Comparison of ENCODE assay signal across 10 mouse cellular contexts in genomic region chr10:44483116-44483515, GRCm38 (mm10). TPM values are rescaled to one million over a fixed set of nuclear protein-coding genes. Genes with fewer than 3 reads are reported as not detected.
DNase-seq lines count a peak whose midpoint lies in the region; ATAC-seq lines count a peak whose summit lies in the region.
"Had no signal": no experiment of that assay in that cellular context is flagged by ENCODE, and none has a peak within 500 bp of the region (broad histone marks: within the 10 kb centered on the region; RNA-seq: fewer than 3 reads in every experiment).

No protein-coding gene starts in this region.

- H3K4me3 ChIP-seq in heart, embryonic 11.5 days (ENCODE audit: low read depth, low read length) = no peak overlapping the region
- H3K4me3 ChIP-seq in embryonic facial prominence, embryonic 15.5 days (replicated peaks) = no peak overlapping the region
- H3K4me3 ChIP-seq: limb, embryonic 12.5 days; stomach, embryonic 15.5 days had no signal

- H3K27ac ChIP-seq in heart, embryonic 11.5 days (ENCODE audit: low read depth, low read length) = no peak overlapping the region
- H3K27ac ChIP-seq in embryonic facial prominence, embryonic 15.5 days (replicated peaks) = no peak overlapping the region
- H3K27ac ChIP-seq: limb, embryonic 12.5 days; stomach, embryonic 15.5 days had no signal

- WGBS in heart, embryonic 11.5 days (ENCODE audit: insufficient replicate concordance) = 89% methylated on average over 6 of the region's 6 CpGs
- WGBS in embryonic facial prominence, embryonic 15.5 days = 49% methylated on average over 6 of the region's 6 CpGs

- no peak for ATAC-seq in heart, embryonic 11.5 days (replicated peaks; ENCODE audit: insufficient number of reproducible peaks, low FRiP score, low TSS enrichment)
- no peak for ATAC-seq in embryonic facial prominence, embryonic 15.5 days (ENCODE audit: insufficient number of reproducible peaks, low FRiP score, low TSS enrichment, low read depth)
- ATAC-seq in neutrophil, adult 5-6 weeks (ENCODE audit: extremely low read depth, insufficient number of reproducible peaks, low FRiP score, poor library complexity, severe bottlenecking) = 0 out of 2 replicates have a peak, but pooled peaks have one; percentile 39

- H3K9me3 ChIP-seq in heart, embryonic 11.5 days (replicated peaks; ENCODE audit: control insufficient read depth, low read length) = no peaks in the 10 kb centered on the region
- H3K9me3 ChIP-seq in embryonic facial prominence, embryonic 15.5 days (replicated peaks) = no peaks in the 10 kb centered on the region
- H3K9me3 ChIP-seq: limb, embryonic 12.5 days; stomach, embryonic 15.5 days had no signal

- peak; percentile 72 for DNase-seq in heart, adult 11 months
- DNase-seq in CD8-positive naive resting alpha-beta T cell, adult 2 months (ENCODE audit: low read depth in 2 of 2, low spot score in 2 of 2) = peak; percentile 53 to 72
- no peak for DNase-seq in layer of hippocampus, adult 8-10 months (ENCODE audit: low spot score in 2 of 2)
- DNase-seq in frontal cortex, postnatal 10 days (ENCODE audit: low spot score in 2 of 2) = no peak
- DNase-seq in left cerebral cortex, adult 18-20 months (ENCODE audit: low spot score in 2 of 2) = no peak

- H3K27me3 ChIP-seq in heart, embryonic 11.5 days (ENCODE audit: control insufficient read depth, insufficient read depth, low read length) = peaks cover 45% of the 10 kb centered on the region
- peaks cover 9% of the 10 kb centered on the region for H3K27me3 ChIP-seq in embryonic facial prominence, embryonic 15.5 days

- H3K4me1 ChIP-seq in heart, embryonic 11.5 days (ENCODE audit: control insufficient read depth, insufficient read depth, low read length) = peaks cover 1% of the 10 kb centered on the region; the same call in 1 of the 2 replicates
- no peaks in the 10 kb centered on the region for H3K4me1 ChIP-seq in embryonic facial prominence, embryonic 15.5 days
- H3K4me1 ChIP-seq: stomach, embryonic 15.5 days had no signal

- no peak overlapping the region for H3K4me2 ChIP-seq in heart, embryonic 11.5 days
- H3K4me2 ChIP-seq in embryonic facial prominence, embryonic 15.5 days (replicated peaks) = peak overlapping the region; percentile 6; the same call in 1 of the 2 replicates
- H3K4me2 ChIP-seq: limb, embryonic 12.5 days; stomach, embryonic 15.5 days had no signal

- no peaks in the 10 kb centered on the region for H3K36me3 ChIP-seq in heart, embryonic 11.5 days (ENCODE audit: control insufficient read depth, insufficient read depth, low read length)
- no peaks in the 10 kb centered on the region for H3K36me3 ChIP-seq in embryonic facial prominence, embryonic 15.5 days
- H3K36me3 ChIP-seq: limb, embryonic 12.5 days; stomach, embryonic 15.5 days had no signal

- H3K9ac ChIP-seq in heart, embryonic 11.5 days (ENCODE audit: low read depth, low read length) = no peak overlapping the region
- no peak overlapping the region for H3K9ac ChIP-seq in embryonic facial prominence, embryonic 15.5 days
- H3K9ac ChIP-seq: limb, embryonic 12.5 days; stomach, embryonic 15.5 days had no signal

RNA-seq across cellular contexts. Expression of gene Prdm1, which starts 45.2 kb away (rescaled TPM):
- 0.08 and 0.36 TPM in 2 replicates for polyA plus RNA-seq in heart, embryonic 11.5 days (2014; fragmentation: Nextera tagmentation; extraction: Ambion mirVana)
- 8.5 and 8.7 TPM in 2 replicates for polyA plus RNA-seq in embryonic facial prominence, embryonic 15.5 days (2015; fragmentation: Nextera tagmentation; extraction: Ambion mirVana)
- 1.7 and 1.8 TPM in 2 replicates for total RNA-seq in neutrophil, adult 5-6 weeks (2017)
- 1 to 10 TPM in 2 of 4 experiments, under 1 TPM in 2; 0.41 to 1.6 (median 0.97) TPM for total RNA-seq in layer of hippocampus, adult 8-10 months (2022)
- 1 to 10 TPM; 1.0 to 1.3 TPM for total RNA-seq in left cerebral cortex, adult 18-20 months (2021)

Comparison
In these comparisons a context has a peak if more than half of its experiments do, and no peak if none do; other contexts are left out.
1. DNase-seq: peak in heart, adult 11 months (single experiment) and CD8-positive naive resting alpha-beta T cell, adult 2 months (2 of 2); none in layer of hippocampus, adult 8-10 months (0 of 2), frontal cortex, postnatal 10 days (0 of 2) and left cerebral cortex, adult 18-20 months (0 of 2).